Mouse (Mus musculus) thymus, postnatal 0 days (tissue): Measurements from ENCODE around the gene Phgdh. TPM values are rescaled to one million over a fixed set of nuclear protein-coding genes. Genes with fewer than 3 reads are reported as not detected.
A peak's percentile ranks its signal among the peaks of the same experiment; 100 is the strongest.

ENCODE experiments used
- DNase-seq: peaks from one replicate; pipeline ENCODE4 v3.0.0-alpha.2; 2015; ENCODE audit warnings: low spot score
- polyA plus RNA-seq: library from polyadenylated mRNA; unstranded; fragments of >200 nt; fragmentation: Nextera tagmentation; extraction: Ambion mirVana; gene quantifications from 2 replicates; pipeline ENCODE4 v1.2.1, GENCODE M21; 2015

Gene Phgdh
- polyA plus RNA-seq, 1 experiment from 2014 or later, result 328 TPM

DNA sequence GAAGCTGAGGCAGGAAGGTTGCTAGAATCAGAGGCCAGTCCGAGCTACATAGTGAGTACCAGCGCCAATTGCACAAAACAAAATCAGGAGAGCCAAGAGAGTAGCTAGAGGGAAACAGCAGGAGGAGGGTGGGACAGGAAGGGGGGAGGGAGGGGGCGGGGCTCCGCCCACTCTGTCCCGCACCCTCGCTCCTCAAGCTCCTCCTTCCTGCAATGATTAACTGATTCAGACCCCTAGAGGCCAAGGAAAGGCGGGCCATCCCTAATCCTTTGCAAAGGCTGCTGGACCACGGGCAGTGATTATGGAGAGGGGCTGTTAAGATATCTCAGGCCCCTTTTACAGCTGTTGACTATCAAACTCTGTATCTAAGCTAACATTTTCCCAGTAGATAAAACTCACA, 8.9 kb upstream of the Phgdh start:
- peak; percentile 55 for DNase-seq

GRCm38 (mm10) chr3:98348106-98348505, 8.3 kb upstream of the Phgdh start:
- DNase-seq, result peak; percentile 73

GRCm38 (mm10) chr3:98343235-98343634, 3.4 kb upstream of the Phgdh start:
- no peak for DNase-seq

GRCm38 (mm10) chr3:98340818-98341594, 1.2 kb upstream of the Phgdh start:
- DNase-seq, result no peak

DNA sequence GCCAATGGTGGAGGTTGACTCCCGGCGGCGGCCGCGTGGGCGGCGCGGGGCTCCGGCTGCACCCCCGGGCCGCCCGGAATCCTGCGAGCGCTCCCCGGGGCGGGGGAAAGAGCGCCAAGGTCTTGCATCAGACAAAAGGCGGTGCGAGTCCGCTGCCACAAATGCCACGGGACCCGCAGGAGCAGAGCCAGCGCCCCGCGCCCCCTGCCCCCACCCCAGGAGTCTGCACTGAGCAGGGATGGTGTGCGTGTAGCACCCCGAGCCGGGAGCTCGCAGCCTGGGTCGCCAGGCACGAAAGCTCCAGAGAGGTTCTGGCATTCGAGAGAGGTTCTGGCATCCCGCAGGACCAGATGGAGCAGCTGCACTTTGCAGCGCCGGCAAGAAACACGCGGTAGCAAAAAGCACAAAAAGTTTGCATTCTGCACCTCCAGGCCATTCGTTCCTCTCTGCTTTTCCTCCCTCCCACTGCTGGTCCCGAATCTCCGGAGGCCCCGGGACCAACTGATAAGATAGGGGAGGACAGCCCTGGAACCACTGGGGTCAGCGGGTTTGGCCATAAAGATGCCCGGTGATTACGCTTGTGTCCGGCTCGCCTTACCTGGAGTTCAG, 589 bp downstream of the Phgdh start:
- DNase-seq, result no peak

DNA sequence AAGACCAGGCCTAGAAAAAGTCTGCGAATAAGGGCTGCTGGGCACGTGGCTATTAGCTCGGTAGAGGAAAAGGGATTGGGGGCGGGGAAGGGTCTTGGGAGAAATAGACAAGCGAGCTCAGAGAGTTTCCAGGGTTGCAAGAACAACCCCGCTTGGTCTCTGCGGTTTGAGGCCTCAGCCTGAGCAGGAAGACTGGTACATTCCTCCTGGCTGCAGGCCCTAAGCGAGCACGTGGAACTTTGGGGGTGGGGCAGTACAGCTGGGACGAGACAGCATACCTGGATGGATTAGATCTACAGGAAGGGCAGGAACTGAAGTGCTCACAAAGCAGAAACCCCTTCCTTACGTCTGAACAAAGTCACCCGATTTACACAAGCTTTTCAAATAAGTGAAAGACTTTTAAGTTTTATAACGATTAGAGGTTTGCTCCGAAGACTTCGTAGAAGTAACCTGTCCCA, 1.2 kb downstream of the Phgdh start:
- DNase-seq, result peak; percentile 57

- no peak for DNase-seq
Observed at GRCm38 (mm10) chr3:98336661-98337654, 2.8 kb downstream of the Phgdh start.

GRCm38 (mm10) chr3:98335886-98336285, 3.9 kb downstream of the Phgdh start:
- DNase-seq, result peak; percentile 61

- DNase-seq, result peak; percentile 21
Observed at GRCm38 (mm10) chr3:98335331-98335730, 4.5 kb downstream of the Phgdh start.

GRCm38 (mm10) chr3:98334010-98334409, 5.8 kb downstream of the Phgdh start:
- no peak for DNase-seq

- DNase-seq, result no peak
Observed at GRCm38 (mm10) chr3:98324235-98324634, 15.6 kb downstream of the Phgdh start.

DNA sequence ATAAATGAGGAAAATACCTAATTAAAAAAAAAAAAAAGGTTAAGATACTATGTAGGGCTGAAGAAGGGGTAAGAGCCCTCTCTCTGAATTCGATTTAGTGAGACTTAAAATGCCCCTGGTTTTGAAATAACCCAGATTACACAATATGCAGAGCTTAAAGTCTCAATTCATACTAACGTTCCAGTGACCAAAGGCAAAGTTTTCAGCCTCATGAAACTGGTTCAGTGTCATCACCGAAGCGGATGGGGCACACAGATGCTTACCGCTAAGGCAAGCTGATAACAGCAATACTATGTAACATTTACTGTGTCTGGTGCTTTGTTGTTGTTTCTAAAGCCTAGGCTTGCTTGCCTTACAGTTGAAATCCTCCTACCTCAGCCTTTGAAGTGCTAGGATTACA, 17.6 kb downstream of the Phgdh start:
- no peak for DNase-seq

DNA sequence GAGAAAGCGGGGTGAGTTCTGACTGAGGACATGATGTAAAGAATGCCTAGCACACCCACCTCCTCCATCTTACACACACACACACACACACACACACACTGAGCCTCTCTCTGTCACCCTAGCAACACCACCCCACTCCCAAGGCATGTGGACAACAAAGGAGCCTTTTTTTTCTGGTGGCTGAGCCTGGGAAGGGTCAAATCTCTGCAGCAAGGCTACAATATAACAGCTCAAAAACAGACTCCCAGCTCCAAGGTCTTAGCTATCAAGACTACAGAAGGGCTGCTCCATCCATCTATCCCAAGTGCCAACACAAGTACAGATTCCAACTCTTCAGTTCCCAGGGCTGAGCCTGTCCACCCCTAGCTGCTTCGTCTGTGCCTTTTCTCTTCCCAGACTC, 20.6 kb downstream of the Phgdh start:
- DNase-seq, result no peak

DNA sequence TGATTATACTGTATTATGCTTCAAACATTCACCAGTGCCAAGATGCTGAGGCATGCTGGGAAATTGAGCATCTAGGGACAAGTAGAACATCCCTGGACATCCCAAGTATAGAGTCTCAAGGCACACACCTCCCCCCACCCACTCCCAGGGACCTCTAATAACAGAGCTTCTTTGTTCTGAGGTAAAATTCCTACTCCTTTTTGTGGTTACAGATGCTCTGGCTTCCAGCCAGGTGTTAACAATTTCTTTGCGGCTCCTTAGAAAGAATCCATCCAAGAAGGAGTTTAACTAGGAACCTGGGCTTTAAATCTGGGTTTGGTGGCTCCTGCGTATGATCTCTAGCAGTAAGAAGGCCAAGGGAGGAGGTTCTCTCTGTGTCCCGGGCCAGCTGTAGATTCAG, 22.6 kb downstream of the Phgdh start:
- DNase-seq, result no peak

DNA sequence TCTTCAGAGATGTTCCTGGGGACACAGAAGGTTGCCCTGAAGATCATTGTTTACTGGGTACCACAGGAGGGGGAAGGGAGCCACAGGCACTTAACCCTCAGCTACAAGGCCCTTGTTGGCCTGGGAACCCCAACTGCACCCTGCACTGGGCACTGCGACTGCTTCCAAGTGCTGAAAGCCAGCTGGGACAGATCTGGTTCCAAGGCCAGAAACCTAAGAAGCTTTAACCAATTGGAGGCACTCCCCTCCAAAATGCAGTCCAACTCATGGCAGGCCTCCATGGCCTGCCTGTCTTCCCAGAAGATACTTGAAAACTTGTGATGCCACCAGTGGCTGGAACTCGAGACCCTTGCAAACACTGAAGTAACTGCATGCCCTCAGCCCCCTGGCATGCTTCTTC, 24.6 kb downstream of the Phgdh start:
- no peak for DNase-seq

DNA sequence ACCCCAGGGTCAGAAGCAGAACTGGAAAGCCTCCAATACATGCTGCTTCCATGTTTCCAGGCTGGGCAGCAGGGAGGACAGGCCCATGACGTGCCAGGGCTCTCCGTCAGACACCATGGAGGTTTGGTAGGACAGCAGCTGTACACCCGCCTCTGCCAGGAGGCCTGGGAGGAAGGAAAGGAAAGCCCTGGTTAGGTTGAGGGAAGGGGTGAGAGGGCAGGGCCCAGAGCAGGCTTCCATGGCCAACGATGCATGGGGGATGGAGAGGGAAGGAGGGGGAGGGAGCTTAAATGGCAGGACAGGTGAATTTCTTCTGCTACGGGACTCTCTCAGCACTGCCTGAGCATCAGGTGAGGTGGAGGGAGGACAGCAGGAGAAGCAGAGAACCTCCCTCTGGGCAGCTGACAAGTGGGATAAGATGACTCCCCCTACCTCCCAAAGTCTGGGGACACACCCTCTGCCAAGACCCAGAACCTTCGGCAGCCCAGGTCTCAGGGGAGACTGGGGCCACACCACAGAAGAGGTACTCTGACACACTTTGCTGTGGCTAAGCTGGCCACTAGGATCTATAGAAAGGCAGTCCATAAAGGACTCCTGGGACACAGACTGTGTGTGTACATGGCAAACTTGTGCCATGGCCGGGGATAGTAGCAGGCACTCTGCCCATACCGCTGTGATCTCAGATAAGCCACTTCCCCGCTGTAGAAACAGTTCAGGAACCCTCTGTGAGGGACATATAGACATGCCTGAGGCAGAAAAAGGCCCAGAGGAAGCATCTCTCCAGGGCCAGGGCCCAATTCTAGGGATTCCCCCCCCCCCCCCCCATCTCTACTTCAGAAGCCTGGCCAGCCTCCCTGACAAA, 26.3 kb downstream of the Phgdh start:
- DNase-seq, result no peak

- peak; percentile 61 for DNase-seq
Observed at GRCm38 (mm10) chr3:98312867-98313266, 26.9 kb downstream of the Phgdh start.

DNA sequence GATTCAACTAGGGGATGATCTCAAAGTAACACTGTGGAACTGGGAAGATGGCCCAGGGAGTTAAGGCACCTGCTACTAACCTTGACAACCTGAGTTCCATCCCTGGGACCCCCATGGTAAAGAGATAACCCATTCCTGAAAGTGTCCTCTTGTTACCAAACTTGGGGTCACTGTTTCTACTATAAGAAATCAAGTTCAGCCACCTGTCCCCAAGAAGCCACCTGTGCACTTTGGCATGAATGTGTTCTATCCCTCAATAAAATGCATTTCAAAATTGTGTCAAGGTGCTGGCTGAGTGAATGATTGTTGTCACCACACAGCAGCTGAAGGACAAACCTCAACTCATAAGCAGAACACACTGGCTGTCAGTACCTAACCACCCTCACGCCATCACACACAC, 29.3 kb downstream of the Phgdh start:
- DNase-seq, result no peak

GRCm38 (mm10) chr3:98308606-98309005, 31.2 kb downstream of the Phgdh start:
- no peak for DNase-seq

DNA sequence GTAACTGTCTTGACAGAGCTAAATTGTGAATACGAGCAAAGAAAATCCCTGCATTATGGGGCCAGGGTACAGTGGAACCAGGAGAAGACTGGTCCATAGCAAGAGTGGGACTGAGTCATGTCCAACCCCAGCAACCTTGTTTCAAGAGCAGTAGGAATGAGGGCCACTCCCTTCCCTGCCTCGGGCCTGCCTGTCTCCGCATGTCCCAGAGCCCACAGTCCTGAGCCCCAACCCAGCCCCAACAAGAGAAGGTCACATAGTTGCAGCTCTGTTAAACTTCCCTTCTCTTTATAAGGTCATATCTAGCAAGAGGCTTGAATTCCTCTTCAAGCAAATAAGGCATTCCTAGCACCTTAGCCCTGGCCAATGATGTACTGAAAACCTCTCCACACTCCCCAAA, 38.0 kb downstream of the Phgdh start:
- DNase-seq, result no peak

DNA sequence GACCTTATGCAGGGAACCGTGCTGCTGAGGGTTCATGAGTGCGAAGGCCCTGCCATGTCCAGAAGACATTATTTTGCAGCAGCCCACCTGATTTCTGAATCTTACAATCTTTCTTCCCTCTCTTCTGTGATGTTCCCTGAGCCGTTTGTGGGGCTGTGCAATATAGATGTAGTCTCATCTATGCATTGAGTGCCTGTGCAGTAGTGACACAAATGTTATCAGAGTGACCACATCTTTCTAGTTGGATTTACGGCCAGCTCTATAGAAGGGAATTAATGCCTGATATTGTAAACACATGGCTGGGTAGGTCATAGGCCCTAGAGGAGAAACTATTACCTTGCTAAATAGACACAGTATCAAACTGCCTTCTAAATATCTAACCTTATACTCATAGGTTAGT, 39.5 kb downstream of the Phgdh start:
- DNase-seq, result no peak
